Mouse (Mus musculus) CH12.LX (cell line): ENCODE results near the gene Stag1. TPM values are rescaled to one million over a fixed set of nuclear protein-coding genes. Genes with fewer than 3 reads are reported as not detected.

Source experiments
- DNase-seq: peaks from one replicate; pipeline ENCODE4 v3.0.0-alpha.2; 2013; ENCODE audit errors: extremely low read depth
- H3K27ac ChIP-seq: 2 replicates; pipeline ENCODE4 v1.5.1; 2012; ENCODE audit warnings: low read depth, mild to moderate bottlenecking, control low read depth, moderate library complexity; ENCODE audit not compliant: insufficient read depth
- H3K27me3 ChIP-seq: replicated peaks from 2 replicates; pipeline ENCODE3; 2012; ENCODE audit warnings: inconsistent platforms
- H3K36me3 ChIP-seq, 2 experiments: replicated peaks in 1 of 2; 2 replicates each; pipeline versions ENCODE3 to v1.6.1; 2012; ENCODE audit warnings: inconsistent platforms in 1 of 2, low read length in 1 of 2, mild to moderate bottlenecking in 1 of 2, mixed read lengths in 1 of 2, moderate library complexity in 1 of 2; ENCODE audit not compliant: control insufficient read depth in 1 of 2, insufficient read depth in 1 of 2
- H3K4me1 ChIP-seq, 2 experiments: 2 replicates each; pipeline ENCODE4 v1.6.1; 2012; ENCODE audit warnings: inconsistent platforms in 1 of 2, moderate library complexity in 1 of 2; ENCODE audit not compliant: insufficient read depth in 2 of 2, control insufficient read depth in 1 of 2
- H3K4me2 ChIP-seq: 2 replicates; pipeline ENCODE4 v1.6.1; 2012; ENCODE audit warnings: low read depth, mild to moderate bottlenecking, control low read depth; ENCODE audit not compliant: poor library complexity, insufficient read depth, severe bottlenecking
- H3K4me3 ChIP-seq, 3 experiments: fragments of 150-350 bp in 1 of 3; sonication (generic) in 1 of 3; replicated peaks in 1 of 3; 2 replicates each; pipeline versions ENCODE3 to v1.5.1; 2011 to 2012; ENCODE audit warnings: low read depth in 2 of 3, low read length in 2 of 3, mild to moderate bottlenecking in 2 of 3, moderate library complexity in 2 of 3, control low read depth in 1 of 3, improper control_type of control experiment in 1 of 3, inconsistent platforms in 1 of 3, mixed read lengths in 1 of 3; ENCODE audit not compliant: poor library complexity in 1 of 3
- H3K79me2 ChIP-seq: replicated peaks from 2 replicates; pipeline ENCODE4 v1.6.1; 2012; ENCODE audit warnings: mild to moderate bottlenecking, moderate library complexity; ENCODE audit not compliant: control insufficient read depth, poor library complexity, insufficient read depth, severe bottlenecking; ENCODE audit errors: extremely low read depth
- H3K9ac ChIP-seq: 2 replicates; pipeline ENCODE4 v1.6.1; 2012; ENCODE audit warnings: low read depth, mild to moderate bottlenecking, control low read depth, moderate library complexity; ENCODE audit not compliant: insufficient read depth
- H3K9me3 ChIP-seq: replicated peaks from 2 replicates; pipeline ENCODE3; 2012; ENCODE audit warnings: low read length, inconsistent platforms, mixed read lengths
- BHLHE40 ChIP-seq: IDR thresholded peaks from 2 replicates; pipeline ENCODE4 v1.6.1; 2011; ENCODE audit warnings: mild to moderate bottlenecking, low read depth, low read length, improper control_type of control experiment
- CTCF ChIP-seq, 2 experiments: IDR thresholded peaks in 1 of 2; conservative IDR thresholded peaks in 1 of 2; 2 replicates each; pipeline ENCODE4 v1.5.1; 2011 to 2012; ENCODE audit warnings: low read depth in 2 of 2, low read length in 2 of 2, improper control_type of control experiment in 1 of 2, inconsistent platforms in 1 of 2, mild to moderate bottlenecking in 1 of 2, moderate library complexity in 1 of 2
- E2F4 ChIP-seq: IDR thresholded peaks from 2 replicates; pipeline ENCODE4 v1.6.1; 2011; ENCODE audit warnings: low read depth, low read length, improper control_type of control experiment; ENCODE audit not compliant: insufficient replicate concordance
- EP300 ChIP-seq: IDR thresholded peaks from 2 replicates; pipeline ENCODE4 v1.6.1; 2011; ENCODE audit warnings: low read length, improper control_type of control experiment
- GABPA ChIP-seq: IDR thresholded peaks from 2 replicates; pipeline ENCODE4 v1.6.1; 2012; ENCODE audit warnings: low read depth, low read length, improper control_type of control experiment, inconsistent platforms; ENCODE audit not compliant: insufficient replicate concordance
- HCFC1 ChIP-seq: IDR thresholded peaks from 2 replicates; pipeline ENCODE4 v1.6.1; 2012; ENCODE audit warnings: low read depth, mild to moderate bottlenecking, inconsistent platforms, low read length, improper control_type of control experiment
- KAT2A ChIP-seq: IDR thresholded peaks from 2 replicates; pipeline ENCODE4 v1.6.1; 2012; ENCODE audit warnings: low read length, improper control_type of control experiment, inconsistent platforms; ENCODE audit not compliant: insufficient replicate concordance
- MAX ChIP-seq: IDR thresholded peaks from 2 replicates; pipeline ENCODE4 v1.6.1; 2011; ENCODE audit warnings: low read length, improper control_type of control experiment
- NRF1 ChIP-seq: IDR thresholded peaks from 2 replicates; pipeline ENCODE4 v1.6.1; 2014; ENCODE audit warnings: low read depth, mild to moderate bottlenecking, inconsistent platforms, low read length, improper control_type of control experiment, moderate library complexity
- PAX5 ChIP-seq: IDR thresholded peaks from 2 replicates; pipeline ENCODE4 v1.6.1; 2012; ENCODE audit warnings: low read length, inconsistent platforms, mixed read lengths
- POLR2A ChIP-seq: IDR thresholded peaks from 2 replicates; pipeline ENCODE4 v1.6.1; 2011; ENCODE audit warnings: low read depth, mild to moderate bottlenecking, improper control_type of control experiment, low read length
- SMC3 ChIP-seq: IDR thresholded peaks from 2 replicates; pipeline ENCODE4 v1.6.1; 2011; ENCODE audit warnings: low read depth, low read length, improper control_type of control experiment
- TBP ChIP-seq: conservative IDR thresholded peaks from 2 replicates; pipeline ENCODE4 v1.6.1; 2011; ENCODE audit warnings: low read depth, low read length, improper control_type of control experiment
- TCF12 ChIP-seq: IDR thresholded peaks from 2 replicates; pipeline ENCODE4 v1.6.1; 2014; ENCODE audit warnings: low read depth, mild to moderate bottlenecking, inconsistent platforms, low read length, improper control_type of control experiment
- UBTF ChIP-seq: IDR thresholded peaks from 2 replicates; pipeline ENCODE4 v1.6.1; 2012; ENCODE audit warnings: low read depth, mild to moderate bottlenecking, inconsistent platforms, low read length, improper control_type of control experiment, moderate library complexity
- USF1 ChIP-seq: IDR thresholded peaks from 2 replicates; pipeline ENCODE4 v1.6.1; 2014; ENCODE audit warnings: low read depth, mild to moderate bottlenecking, inconsistent platforms, low read length, improper control_type of control experiment
- USF2 ChIP-seq: conservative IDR thresholded peaks from 2 replicates; pipeline ENCODE4 v1.6.1; 2011; ENCODE audit warnings: low read depth, low read length, improper control_type of control experiment
- ZKSCAN1 ChIP-seq: IDR thresholded peaks from 2 replicates; pipeline ENCODE4 v1.6.1; 2012; ENCODE audit warnings: low read depth, inconsistent platforms, low read length, improper control_type of control experiment, borderline replicate concordance
- ZMIZ1 ChIP-seq: IDR thresholded peaks from 2 replicates; pipeline ENCODE4 v1.6.1; 2012; ENCODE audit warnings: low read depth, mild to moderate bottlenecking, inconsistent platforms, low read length, improper control_type of control experiment
- ZNF384 ChIP-seq: IDR thresholded peaks from 2 replicates; pipeline ENCODE4 v1.6.1; 2012; ENCODE audit warnings: low read depth, low read length, improper control_type of control experiment, inconsistent platforms
- dilution Hi-C: fragments of 300-500 bp; cut with MboI; formaldehyde crosslinking; loops from 2 replicates; pipeline ENCODE4 v1.14.3; 2020; ENCODE audit warnings: low sequenced_read_pairs; ENCODE audit not compliant: extremely low pct_unique_long_range_greater_than_20kb, extremely low pct_ligation_motif_present
- in situ Hi-C: fragments of 300-500 bp; cut with MboI; formaldehyde crosslinking; loops from 3 replicates; pipeline ENCODE4 v1.14.3; 2019; ENCODE audit warnings: low sequenced_read_pairs, low pct_ligation_motif_present, low pct_unique_long_range_greater_than_20kb, mixed read lengths
- polyA plus RNA-seq: library from polyadenylated mRNA; unstranded; fragments of >175 nt; gene quantifications from 2 replicates; pipeline ENCODE4 v1.2.1, GENCODE M21; 2012; ENCODE audit warnings: low read depth; ENCODE audit not compliant: insufficient read length
- total RNA-seq, 2 experiments: library from RNA; depleted of rRNA; stranded (reverse); fragments of 300-350 nt in 1 of 2; fragments of >200 nt in 1 of 2; gene quantifications; 2 replicates each; pipeline ENCODE4 v1.2.3; 2012 to 2014

Stag1 gene
- total and polyA plus RNA-seq, 3 experiments = 24.5 to 45.9 (median 33.7) TPM

DNA sequence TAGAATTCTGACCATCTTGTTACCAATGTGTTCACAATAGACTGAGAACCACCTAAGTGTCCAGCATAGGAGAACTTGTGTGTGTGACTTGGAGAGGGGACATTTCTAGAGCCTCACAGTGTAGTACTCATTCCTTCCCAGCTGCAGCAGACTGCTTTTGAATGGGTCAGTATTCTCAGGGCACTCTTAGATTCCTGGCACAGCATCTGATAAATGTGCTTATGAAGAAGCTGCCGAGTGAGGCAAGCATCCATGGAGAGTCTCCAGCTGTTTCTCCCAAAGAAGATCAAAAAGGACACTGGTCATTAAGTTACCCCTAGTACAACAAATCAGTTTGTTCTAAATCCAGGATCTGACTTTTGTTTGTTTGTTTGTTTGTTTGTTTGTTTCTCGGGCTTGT lies 24.3 kb upstream of the Stag1 start:
- TF ChIP-seq NRF1 = no peak
- no peak for TF ChIP-seq EP300
- no peak for TF ChIP-seq ZKSCAN1
- TF ChIP-seq MAX = no peak
- no peak for TF ChIP-seq USF1
- TF ChIP-seq, all 38 proteins: peak for 0
- no peak for DNase-seq
- Histone ChIP-seq H3K9me3 (peaks cover 5% of the 10 kb centered on the region), H3K9ac (no peak overlapping the region), H3K4me1 (no peaks in the 10 kb centered on the region), H3K36me3 (no peaks in the 10 kb centered on the region), H3K4me2 (no peak overlapping the region), H3K79me2 (no peaks in the 10 kb centered on the region), H3K27me3 (no peaks in the 10 kb centered on the region), H3K4me3 (no peak overlapping the region), H3K27ac (no peak overlapping the region)
- dilution Hi-C loops = no loop called here
- in situ Hi-C loops = no loop called here

DNA sequence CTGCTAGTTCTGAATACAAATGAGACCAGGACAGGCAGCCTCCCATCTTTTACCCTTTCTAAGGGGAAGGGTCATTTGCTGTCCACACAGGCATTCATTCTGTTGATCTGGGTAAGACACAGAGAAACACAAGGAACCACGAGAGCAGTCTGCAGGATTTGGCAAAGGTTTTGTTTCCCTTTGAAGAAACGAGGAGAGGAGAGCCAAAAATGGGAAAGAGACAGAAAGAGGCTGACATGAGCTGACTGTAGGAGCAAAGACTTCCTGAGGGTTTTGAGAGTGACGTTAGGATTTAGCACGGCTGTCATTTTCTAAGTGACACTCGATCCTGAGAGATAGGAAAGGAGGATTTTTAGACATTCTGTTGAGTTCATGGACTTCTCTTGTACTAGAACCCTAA lies 23.7 kb upstream of the Stag1 start:
- Histone ChIP-seq H3K4me3 (no peak overlapping the region), H3K4me2 (peak overlapping the region; percentile 67), H3K9me3 (peaks cover 5% of the 10 kb centered on the region), H3K27me3 (no peaks in the 10 kb centered on the region), H3K79me2 (no peaks in the 10 kb centered on the region), H3K27ac (no peak overlapping the region), H3K9ac (no peak overlapping the region), H3K36me3 (no peaks in the 10 kb centered on the region), H3K4me1 (no peaks in the 10 kb centered on the region)
- no peak for DNase-seq
- TF ChIP-seq HCFC1 = no peak
- no peak for TF ChIP-seq ZMIZ1
- no peak for TF ChIP-seq BHLHE40
- TF ChIP-seq ZNF384 = no peak
- TF ChIP-seq E2F4 = no peak
- TF ChIP-seq UBTF = no peak
- no peak for TF ChIP-seq USF2
- no peak for TF ChIP-seq CTCF (conservative IDR thresholded peaks at IDR 0.05 in 1 of 2, IDR thresholded peaks at IDR 0.05 in 1 of 2; ENCODE audit: low read depth in 2 of 2, low read length in 2 of 2)
- TF ChIP-seq TBP = no peak
- TF ChIP-seq USF1 = no peak
- TF ChIP-seq POLR2A = no peak
- TF ChIP-seq SMC3 = no peak
- no peak for TF ChIP-seq ZKSCAN1
- no peak for TF ChIP-seq PAX5
- TF ChIP-seq KAT2A = no peak
- TF ChIP-seq TCF12 = no peak
- TF ChIP-seq GABPA = no peak
- dilution Hi-C loops (no loop called here), in situ Hi-C loops (no loop called here)
